ENCODE assay signal across 28 mouse cellular contexts in genomic region chr3:133333267-133334170, GRCm38 (mm10). TPM values are rescaled to one million over a fixed set of nuclear protein-coding genes. Genes with fewer than 3 reads are reported as not detected.
A peak's percentile ranks its signal among the peaks of the same experiment; 100 is the strongest.
DNase-seq lines count a peak whose midpoint lies in the region; ATAC-seq lines count a peak whose summit lies in the region.
"Had no signal": no experiment of that assay in that cellular context is flagged by ENCODE, and none has a peak within 500 bp of the region (broad histone marks: within the 10 kb centered on the region; RNA-seq: fewer than 3 reads in every experiment).

No protein-coding gene starts in this region.

- H3K27ac ChIP-seq in lung, embryonic 16.5 days (ENCODE audit: low read length), result peak overlapping the region; percentile 59; the same call in 1 of the 2 replicates
- no peak overlapping the region for H3K27ac ChIP-seq in intestine, embryonic 16.5 days (ENCODE audit: low read length)
- H3K27ac ChIP-seq: embryonic facial prominence, embryonic 13.5 days; heart, embryonic 10.5 days; limb, embryonic 13.5 days; macrophage; midbrain, embryonic 10.5 days; stomach, embryonic 15.5 days had no signal

- H3K4me3 ChIP-seq in lung, embryonic 16.5 days (ENCODE audit: low read length), result no peak overlapping the region
- no peak overlapping the region for H3K4me3 ChIP-seq in intestine, embryonic 16.5 days (ENCODE audit: low read length)
- H3K4me3 ChIP-seq: embryonic facial prominence, embryonic 13.5 days; erythroblast, embryonic 14.5 days; heart, embryonic 10.5 days; heart, embryonic 15.5 days; limb, embryonic 13.5 days; midbrain, embryonic 10.5 days; stomach, embryonic 15.5 days had no signal

- ATAC-seq in lung, embryonic 16.5 days (ENCODE audit: low read depth), result peak; percentile 78
- peak; percentile 43 for ATAC-seq in intestine, embryonic 16.5 days
- ATAC-seq: forebrain, embryonic 16.5 days; hindbrain, embryonic 16.5 days; midbrain, embryonic 16.5 days had no signal

- no peaks in the 10 kb centered on the region for H3K27me3 ChIP-seq in lung, embryonic 16.5 days (ENCODE audit: control insufficient read depth, insufficient read depth, low read depth, low read length)
- H3K27me3 ChIP-seq in intestine, embryonic 16.5 days (replicated peaks; ENCODE audit: control insufficient read depth, insufficient read depth, low read length), result no peaks in the 10 kb centered on the region
- H3K27me3 ChIP-seq: embryonic facial prominence, embryonic 13.5 days; heart, embryonic 15.5 days; limb, embryonic 13.5 days; stomach, embryonic 15.5 days had no signal

- H3K36me3 ChIP-seq in lung, embryonic 16.5 days (ENCODE audit: control insufficient read depth, insufficient read depth, low read length), result no peaks in the 10 kb centered on the region
- H3K36me3 ChIP-seq in intestine, embryonic 16.5 days (ENCODE audit: control insufficient read depth, insufficient read depth, low read length), result no peaks in the 10 kb centered on the region
- H3K36me3 ChIP-seq: stomach, embryonic 15.5 days had no signal

- H3K9me3 ChIP-seq in lung, embryonic 16.5 days (ENCODE audit: control insufficient read depth, low read length), result no peaks in the 10 kb centered on the region
- H3K9me3 ChIP-seq in intestine, embryonic 16.5 days (ENCODE audit: control insufficient read depth, low read length), result no peaks in the 10 kb centered on the region
- H3K9me3 ChIP-seq: embryonic facial prominence, embryonic 13.5 days; heart, embryonic 10.5 days; heart, embryonic 15.5 days; limb, embryonic 13.5 days; midbrain, embryonic 10.5 days; stomach, embryonic 15.5 days had no signal

- DNase-seq in heart, adult 11 months, result peak; percentile 81
- no peak for DNase-seq in heart, adult 8-10 months (ENCODE audit: low spot score)
- DNase-seq in lung, postnatal 4 days, result no peak
- peak; percentile 24 for DNase-seq in Muller cell, postnatal 12 days (ENCODE audit: inconsistent ontology term)
- DNase-seq in adrenal gland, adult 18-20 months (ENCODE audit: low spot score in 2 of 2), result no peak
- DNase-seq: adrenal gland, adult 8-10 months; cerebellum, adult 8-10 months; cerebellum, postnatal 25 days; gastrocnemius, postnatal 10 days; kidney, adult 9 months; kidney, postnatal 14 days; right cerebral cortex, postnatal 25 days; thymus, adult 18-20 months; thymus, postnatal 25 days had no signal

- H3K4me1 ChIP-seq in lung, embryonic 16.5 days (replicated peaks; ENCODE audit: control insufficient read depth, insufficient read depth, low read length), result 0 out of 2 replicates have a peak, but pooled peaks cover 4% of the 10 kb centered on the region
- peaks cover 11% of the 10 kb centered on the region; the same call in 1 of the 2 replicates for H3K4me1 ChIP-seq in intestine, embryonic 16.5 days (ENCODE audit: control insufficient read depth, insufficient read depth, low read length)
- H3K4me1 ChIP-seq: limb, embryonic 13.5 days; stomach, embryonic 15.5 days had no signal

- no peak overlapping the region for H3K9ac ChIP-seq in lung, embryonic 16.5 days (ENCODE audit: low read length)
- no peak overlapping the region for H3K9ac ChIP-seq in intestine, embryonic 16.5 days (ENCODE audit: low read depth, low read length)
- H3K9ac ChIP-seq: embryonic facial prominence, embryonic 13.5 days; heart, embryonic 15.5 days; limb, embryonic 13.5 days; stomach, embryonic 15.5 days had no signal

- no peak overlapping the region for H3K4me2 ChIP-seq in lung, embryonic 16.5 days (ENCODE audit: low read depth, low read length)
- no peak overlapping the region for H3K4me2 ChIP-seq in intestine, embryonic 16.5 days (ENCODE audit: low read depth, low read length)
- H3K4me2 ChIP-seq: embryonic facial prominence, embryonic 13.5 days; heart, embryonic 15.5 days; limb, embryonic 13.5 days; liver, embryonic 11.5 days; stomach, embryonic 15.5 days had no signal

- 71% methylated on average over 15 of the region's 15 CpGs for WGBS in lung, embryonic 16.5 days
- whole genome bisulfite sequencing in intestine, embryonic 16.5 days, result 66% methylated on average over 15 of the region's 15 CpGs

RNA-seq across cellular contexts. Expression of gene Ppa2, which starts 23.6 kb away (rescaled TPM):
- total RNA-seq in heart, adult 8-10 months (2022), result 100 to 1,000 TPM; 145 to 164 (median 149) TPM
- polyA plus RNA-seq in lung, embryonic 16.5 days (2015; fragmentation: Nextera tagmentation; extraction: Ambion mirVana), result 111 and 113 TPM in 2 replicates
- polyA plus RNA-seq in intestine, embryonic 16.5 days (2015; fragmentation: Nextera tagmentation; extraction: Ambion mirVana), result 146 and 149 TPM in 2 replicates
- 10 to 100 TPM; 54.6 to 68.5 TPM for total RNA-seq in adrenal gland, adult 18-20 months (2021)

Comparison
In these comparisons a context has a peak if more than half of its experiments do, and no peak if none do; other contexts are left out.
1. DNase-seq: peak in heart, adult 11 months (single experiment) and Muller cell, postnatal 12 days (single experiment); none in heart, adult 8-10 months (single experiment), lung, postnatal 4 days (0 of 2) and adrenal gland, adult 18-20 months (0 of 2).